Mouse (Mus musculus) hindbrain, embryonic 14.5 days (tissue): ENCODE data around the gene Chrnb2. TPM values are rescaled to one million over a fixed set of nuclear protein-coding genes. Genes with fewer than 3 reads are reported as not detected.

Experiments used
- ATAC-seq: fragments of 200-750 bp; cut with Nextera tagmentation; 2 replicates; pipeline ENCODE4 v1.8.0; 2017; ENCODE audit warnings: moderate number of reproducible peaks, mild to moderate bottlenecking, moderate TSS enrichment, moderate library complexity; ENCODE audit not compliant: low FRiP score
- DNase-seq: peaks from one replicate; pipeline ENCODE4 v3.0.0-alpha.2; 2015; ENCODE audit warnings: low spot score
- H3K27ac ChIP-seq: fragments of 300-500 bp; sonication (generic); 2 replicates; pipeline ENCODE4 v1.5.1; 2014; ENCODE audit warnings: mild to moderate bottlenecking, moderate library complexity
- H3K27me3 ChIP-seq: fragments of 300-500 bp; sonication (generic); 2 replicates; pipeline ENCODE4 v1.6.1; 2014; ENCODE audit warnings: mild to moderate bottlenecking, low read length, mixed read lengths; ENCODE audit not compliant: control insufficient read depth, insufficient read depth
- H3K36me3 ChIP-seq: fragments of 300-500 bp; sonication (generic); replicated peaks from 2 replicates; pipeline ENCODE4 v1.6.1; 2014; ENCODE audit not compliant: control insufficient read depth, insufficient read depth
- H3K4me1 ChIP-seq: fragments of 300-500 bp; sonication (generic); replicated peaks from 2 replicates; pipeline ENCODE4 v1.6.1; 2014; ENCODE audit warnings: antibody characterized with exemption, low read length, mixed read lengths; ENCODE audit not compliant: control insufficient read depth, insufficient read depth
- H3K4me2 ChIP-seq: fragments of 300-500 bp; sonication (generic); replicated peaks from 2 replicates; pipeline ENCODE4 v1.6.1; 2014; ENCODE audit warnings: mild to moderate bottlenecking, moderate library complexity
- H3K4me3 ChIP-seq: fragments of 300-500 bp; sonication (generic); replicated peaks from 2 replicates; pipeline ENCODE4 v1.5.1; 2014; ENCODE audit warnings: mild to moderate bottlenecking, low read length
- H3K9ac ChIP-seq: fragments of 300-500 bp; sonication (generic); 2 replicates; pipeline ENCODE4 v1.6.1; 2014
- H3K9me3 ChIP-seq: fragments of 300-500 bp; sonication (generic); 2 replicates; pipeline ENCODE4 v1.6.1; 2016; ENCODE audit warnings: low read length; ENCODE audit not compliant: control insufficient read depth
- WGBS: fragments of 180-500 bp; shearing (Covaris S2); extraction: QIAGEN DNeasy Blood & Tissue Kit; methylation state at CpG from one replicate; pipeline ENCODE4 v1.1.7; 2014; 5-methylcytosine and 5-hydroxymethylcytosine counted together
- polyA plus RNA-seq: library from polyadenylated mRNA; unstranded; fragments of >200 nt; fragmentation: Nextera tagmentation; extraction: Ambion mirVana; gene quantifications from 2 replicates; pipeline ENCODE4 v1.2.1, GENCODE M21; 2014

The Chrnb2 gene
- 26.0 and 29.1 TPM in 2 replicates for polyA plus RNA-seq

GRCm38 (mm10) chr3:89764119-89764724, at the start of gene Chrnb2:
Chrnb2 (minus strand) TSS chr3:89764632.
- WGBS, result under 1% methylated on average over 36 of the region's 36 CpGs
- Histone ChIP-seq H3K4me3 (peak within 1 kb of the TSS; percentile 71), H3K36me3 (peaks cover 38% of the 10 kb centered on the region), H3K27me3 (no peaks in the 10 kb centered on the region), H3K27ac (peak within 1 kb of the TSS; percentile 91), H3K4me1 (peaks cover 40% of the 10 kb centered on the region), H3K9ac (peak within 1 kb of the TSS; percentile 87), H3K9me3 (no peaks in the 10 kb centered on the region), H3K4me2 (peak within 1 kb of the TSS; percentile 78)
- ATAC-seq (peak; percentile 85), DNase-seq (peak; percentile 73)

GRCm38 (mm10) chr3:89814051-89814450, 49.6 kb upstream of the Chrnb2 start:
- no peak overlapping the region for H3K4me3 ChIP-seq
- no peak for DNase-seq
- H3K27me3 ChIP-seq, result no peaks in the 10 kb centered on the region
- H3K27ac ChIP-seq, result no peak overlapping the region
- WGBS, result 85% methylated on average over 7 of the region's 7 CpGs
- peaks cover 11% of the 10 kb centered on the region for H3K9me3 ChIP-seq
- no peaks in the 10 kb centered on the region for H3K4me1 ChIP-seq
- H3K4me2 ChIP-seq, result no peak overlapping the region
- H3K36me3 ChIP-seq, result no peaks in the 10 kb centered on the region
- H3K9ac ChIP-seq, result no peak overlapping the region
- no peak for ATAC-seq

DNA sequence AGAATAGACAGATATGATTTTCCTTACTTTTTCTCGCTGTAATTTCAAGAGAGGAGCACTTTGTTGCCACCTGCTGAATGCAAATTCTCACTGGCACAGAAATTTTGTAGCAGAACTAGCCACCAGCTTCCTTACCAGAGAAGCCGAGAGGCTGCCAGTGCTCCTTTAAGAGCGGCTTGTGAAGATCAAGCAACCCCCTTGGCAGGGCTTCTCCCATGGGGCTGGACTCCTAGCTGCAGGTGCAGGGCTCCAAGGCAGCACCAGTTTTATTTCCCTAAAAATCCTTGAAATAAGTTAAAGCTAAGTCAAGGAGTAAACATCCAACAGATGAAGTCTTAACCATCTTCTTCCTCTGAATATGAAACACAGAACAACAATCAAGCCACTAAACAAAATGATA, 47.7 kb upstream of the Chrnb2 start:
- ATAC-seq, result no peak
- DNase-seq, result no peak
- no peak overlapping the region for H3K27ac ChIP-seq
- 77% methylated on average over 3 of the region's 3 CpGs for WGBS
- peaks cover 11% of the 10 kb centered on the region for H3K9me3 ChIP-seq
- H3K36me3 ChIP-seq, result no peaks in the 10 kb centered on the region
- no peaks in the 10 kb centered on the region for H3K4me1 ChIP-seq
- no peaks in the 10 kb centered on the region for H3K27me3 ChIP-seq
- H3K9ac ChIP-seq, result no peak overlapping the region
- H3K4me3 ChIP-seq, result no peak overlapping the region
- no peak overlapping the region for H3K4me2 ChIP-seq

GRCm38 (mm10) chr3:89810841-89811240, 46.4 kb upstream of the Chrnb2 start:
- Histone ChIP-seq H3K27ac (no peak overlapping the region), H3K36me3 (no peaks in the 10 kb centered on the region), H3K4me3 (no peak overlapping the region), H3K27me3 (no peaks in the 10 kb centered on the region), H3K4me1 (no peaks in the 10 kb centered on the region), H3K9ac (no peak overlapping the region), H3K4me2 (no peak overlapping the region), H3K9me3 (peaks cover 11% of the 10 kb centered on the region)
- ATAC-seq, result no peak
- no peak for DNase-seq

GRCm38 (mm10) chr3:89808638-89809037, 44.2 kb upstream of the Chrnb2 start:
- DNase-seq (no peak), ATAC-seq (no peak)
- Histone ChIP-seq H3K9ac (no peak overlapping the region), H3K36me3 (no peaks in the 10 kb centered on the region), H3K4me2 (no peak overlapping the region), H3K27ac (no peak overlapping the region), H3K4me3 (no peak overlapping the region), H3K4me1 (no peaks in the 10 kb centered on the region), H3K9me3 (peaks cover 11% of the 10 kb centered on the region), H3K27me3 (no peaks in the 10 kb centered on the region)
- WGBS, result 55% methylated on average over 9 of the region's 9 CpGs

DNA sequence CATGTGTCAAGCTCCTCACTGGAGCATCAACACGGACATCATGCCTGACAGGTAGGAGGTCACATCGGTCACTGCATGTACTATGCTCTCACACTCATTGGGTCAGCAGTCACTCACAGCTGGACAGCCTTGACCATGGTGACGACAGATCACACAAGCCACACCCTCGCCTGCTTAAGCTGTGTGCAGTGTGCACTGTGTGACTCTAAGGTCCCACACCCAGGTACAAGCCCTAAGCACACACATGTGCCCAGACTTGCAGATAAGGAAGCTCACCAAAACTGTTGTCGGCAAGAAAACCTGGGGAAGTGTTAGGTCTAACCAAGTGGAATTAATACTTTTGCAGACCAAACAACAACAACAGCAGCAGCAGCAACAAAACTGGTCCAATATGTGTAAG, 43.4 kb upstream of the Chrnb2 start:
- no peak overlapping the region for H3K9ac ChIP-seq
- ATAC-seq (no peak), DNase-seq (no peak)
- no peak overlapping the region for H3K27ac ChIP-seq
- H3K4me2 ChIP-seq, result no peak overlapping the region
- no peaks in the 10 kb centered on the region for H3K27me3 ChIP-seq
- H3K36me3 ChIP-seq, result no peaks in the 10 kb centered on the region
- H3K4me3 ChIP-seq, result no peak overlapping the region
- H3K4me1 ChIP-seq, result no peaks in the 10 kb centered on the region
- H3K9me3 ChIP-seq, result peaks cover 11% of the 10 kb centered on the region
- WGBS, result 78% methylated on average over 5 of the region's 5 CpGs

GRCm38 (mm10) chr3:89807171-89807570, 42.7 kb upstream of the Chrnb2 start:
- DNase-seq (no peak), ATAC-seq (no peak)
- Histone ChIP-seq H3K4me3 (no peak overlapping the region), H3K27ac (no peak overlapping the region), H3K27me3 (no peaks in the 10 kb centered on the region), H3K9ac (no peak overlapping the region), H3K4me2 (no peak overlapping the region), H3K36me3 (no peaks in the 10 kb centered on the region), H3K9me3 (peaks cover 11% of the 10 kb centered on the region), H3K4me1 (no peaks in the 10 kb centered on the region)
- WGBS, result 95% methylated on average over 3 of the region's 3 CpGs

- Histone ChIP-seq H3K9me3 (peaks cover 11% of the 10 kb centered on the region), H3K4me3 (no peak overlapping the region), H3K4me2 (no peak overlapping the region), H3K4me1 (no peaks in the 10 kb centered on the region), H3K27ac (no peak overlapping the region), H3K36me3 (no peaks in the 10 kb centered on the region), H3K27me3 (no peaks in the 10 kb centered on the region), H3K9ac (no peak overlapping the region)
- no peak for ATAC-seq
- no peak for DNase-seq
- 97% methylated on average over 2 of the region's 2 CpGs for WGBS
Observed at GRCm38 (mm10) chr3:89806751-89807150, 42.3 kb upstream of the Chrnb2 start.

DNA sequence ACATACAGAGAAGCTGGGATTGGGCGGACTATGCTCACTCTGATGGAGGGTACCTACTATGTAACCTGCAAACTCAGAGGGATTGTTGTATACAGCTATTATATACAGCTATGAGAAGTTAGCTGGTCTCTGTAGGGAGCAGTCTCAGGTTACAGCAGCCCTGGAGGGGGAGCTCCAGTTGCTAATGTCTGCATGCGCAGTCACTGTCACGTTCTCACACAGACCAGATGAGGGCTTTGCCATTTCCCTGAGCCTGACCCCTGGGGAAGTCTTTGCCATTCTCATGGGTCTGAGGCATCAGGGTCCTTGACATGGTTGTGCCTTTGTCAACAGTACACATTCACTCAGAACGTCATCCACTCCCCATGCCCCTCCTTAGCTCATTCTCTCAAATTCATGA, 40.7 kb upstream of the Chrnb2 start:
- Histone ChIP-seq H3K9me3 (peaks cover 6% of the 10 kb centered on the region), H3K4me3 (no peak overlapping the region), H3K27me3 (no peaks in the 10 kb centered on the region), H3K9ac (no peak overlapping the region), H3K4me2 (no peak overlapping the region), H3K4me1 (no peaks in the 10 kb centered on the region), H3K27ac (no peak overlapping the region), H3K36me3 (no peaks in the 10 kb centered on the region)
- DNase-seq (no peak), ATAC-seq (no peak)
- 70% methylated on average over 4 of the region's 4 CpGs for WGBS

- WGBS, result 65% methylated on average over 15 of the region's 15 CpGs
- Histone ChIP-seq H3K9ac (no peak overlapping the region), H3K36me3 (no peaks in the 10 kb centered on the region), H3K4me3 (no peak overlapping the region), H3K4me2 (no peak overlapping the region), H3K4me1 (no peaks in the 10 kb centered on the region), H3K27me3 (no peaks in the 10 kb centered on the region), H3K9me3 (no peaks in the 10 kb centered on the region), H3K27ac (no peak overlapping the region)
- DNase-seq, result no peak
- no peak for ATAC-seq
Observed at GRCm38 (mm10) chr3:89802876-89803275, 38.4 kb upstream of the Chrnb2 start.
